Mouse (Mus musculus) layer of hippocampus, adult 18-20 months (tissue): ENCODE measurements at regions not wholly inside any gene's neighbourhood (a gene's known extent, or its start where the extent isn't known, plus 50 kb on each side); places are given as distances from the start of the nearest gene placed in this dataset.
"Not testable (repeated sequence)": the region's sequence is repeated elsewhere in the genome, so short reads cannot be mapped to it uniquely, and the experiment has no call there.

Experiments
- DNase-seq, 2 experiments: peaks; one replicate each; pipeline ENCODE4 v3.0.0; 2022; ENCODE audit warnings: low spot score in 2 of 2

GRCm38 (mm10) chr12:6638761-6639281 lies 1263.3 kb upstream of the Klhl29 start:
- DNase-seq: peak; percentile 77 to 91

- peak; percentile 13 to 35 for DNase-seq
Observed at GRCm38 (mm10) chr12:6637771-6638305, 1262.4 kb upstream of the Klhl29 start.

DNA sequence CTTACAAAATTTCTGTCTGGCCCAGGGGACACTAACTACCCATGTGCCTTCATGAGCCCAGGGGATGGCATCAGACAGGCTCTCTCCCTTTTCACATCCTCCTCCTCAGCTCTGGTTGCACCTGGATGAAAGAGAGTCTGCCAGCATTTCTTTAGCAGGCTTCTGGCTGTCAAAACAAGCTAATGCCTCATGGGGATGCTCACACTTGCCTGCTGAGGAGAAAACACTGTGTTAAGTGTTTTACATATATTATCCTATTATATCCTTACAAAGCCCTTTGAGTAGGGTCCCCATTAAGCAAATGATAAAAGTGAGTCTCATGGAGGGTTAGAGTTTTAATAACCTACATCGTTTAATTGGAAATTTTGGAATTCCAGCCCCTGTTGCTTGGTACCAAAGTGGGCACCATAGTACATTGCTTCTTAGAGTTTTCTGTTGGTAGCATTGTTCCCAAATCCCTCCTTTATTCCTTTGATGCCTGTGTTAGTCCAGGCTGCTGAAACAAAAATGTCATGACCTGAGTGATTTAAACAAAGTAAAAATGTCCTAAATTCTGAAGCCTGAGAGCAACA lies 1247.2 kb upstream of the Klhl29 start:
- DNase-seq: no peak

DNA sequence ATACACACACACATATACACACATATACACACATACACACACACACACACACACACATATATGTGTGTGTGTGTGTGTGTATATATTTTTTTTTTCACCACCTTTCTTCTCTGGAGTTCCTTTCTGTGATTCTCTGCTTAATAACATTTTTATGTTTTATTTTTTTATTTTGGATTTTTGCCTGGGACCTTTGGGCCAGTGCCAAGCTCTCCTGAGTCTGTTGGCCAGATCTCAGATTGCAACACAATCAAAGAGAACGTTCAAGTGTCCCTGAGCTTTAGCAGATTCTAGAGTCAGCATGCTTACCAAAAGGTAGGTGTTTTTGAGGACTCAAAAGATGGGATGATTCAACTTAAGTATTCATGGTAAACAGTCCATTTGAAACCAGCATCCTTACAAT lies 1225.6 kb upstream of the Klhl29 start:
- DNase-seq: no peak

GRCm38 (mm10) chr12:6595484-6595883 lies 1220.0 kb upstream of the Klhl29 start:
- not testable (repeated sequence) for DNase-seq

DNA sequence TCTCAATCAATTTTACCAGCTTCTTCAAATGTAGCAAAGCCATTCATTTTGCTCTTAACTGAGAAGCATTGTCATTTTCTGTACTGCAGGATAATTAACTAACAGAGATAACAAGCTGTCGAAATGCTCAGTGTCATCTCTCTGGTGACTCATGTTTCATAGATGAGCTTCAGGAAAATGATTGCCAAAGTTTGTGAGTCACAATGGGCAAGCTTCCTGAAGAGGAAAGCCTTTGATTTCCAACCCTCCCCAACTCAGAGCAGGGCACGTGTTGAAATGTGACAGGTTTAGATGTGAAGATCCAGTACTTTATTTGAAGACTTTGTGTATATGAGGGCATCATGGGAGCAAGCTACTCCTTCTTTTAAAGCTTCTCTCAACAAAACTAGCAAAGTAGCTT lies 1214.7 kb upstream of the Klhl29 start:
- peak; percentile 25 to 75 for DNase-seq

DNA sequence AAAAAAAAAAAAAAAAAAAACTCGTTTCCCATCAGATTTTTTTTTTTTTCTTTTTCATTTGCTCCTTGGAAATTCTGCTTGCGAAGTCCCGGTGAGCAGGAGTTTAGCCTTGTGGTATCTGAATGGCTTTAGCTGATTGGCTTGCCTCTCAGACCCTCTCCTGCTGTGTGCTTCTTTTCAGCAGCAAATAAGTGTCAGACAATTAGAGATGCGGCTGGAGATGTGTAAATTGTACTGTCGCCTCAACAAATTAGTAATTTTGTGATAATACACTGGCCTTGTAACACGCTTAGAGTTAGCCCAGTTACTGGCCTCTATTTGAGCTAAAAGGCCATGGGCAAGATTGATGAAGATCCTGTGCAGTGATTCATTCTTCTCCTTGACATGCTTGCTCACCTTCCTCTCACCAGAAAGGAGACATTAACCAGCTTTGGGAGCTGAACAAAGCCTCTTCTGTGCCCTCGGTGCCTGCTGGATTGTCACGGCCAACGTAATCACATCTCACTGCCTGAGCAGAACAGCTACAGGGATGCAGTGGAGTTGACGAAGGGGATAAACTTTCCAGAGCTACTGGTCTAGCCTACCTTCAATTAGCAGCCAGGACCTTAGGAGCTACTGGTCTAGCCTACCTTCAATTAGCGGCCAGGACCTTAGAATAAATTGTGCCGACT lies 1212.7 kb upstream of the Klhl29 start:
- DNase-seq: no peak

DNA sequence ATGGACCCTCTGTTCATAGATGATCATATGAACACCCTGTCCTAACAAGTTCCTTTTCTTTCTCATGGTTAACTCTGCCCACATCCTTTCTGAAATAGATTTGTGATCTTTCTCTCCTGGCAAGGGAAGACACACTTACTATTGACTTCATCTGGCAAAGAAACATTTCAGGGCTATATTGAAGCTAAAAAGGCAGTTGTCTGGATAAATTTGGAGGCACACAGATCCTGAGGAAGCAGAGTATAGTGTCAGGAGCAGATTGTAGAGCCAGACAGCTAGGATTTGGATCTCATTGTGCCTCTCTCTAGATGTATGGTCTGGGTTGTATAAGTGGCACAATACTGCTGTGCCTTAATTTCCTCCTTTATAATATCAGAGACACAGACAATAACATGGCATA lies 1204.7 kb upstream of the Klhl29 start:
- DNase-seq: peak in 1 of 2 experiments; percentile 19

DNA sequence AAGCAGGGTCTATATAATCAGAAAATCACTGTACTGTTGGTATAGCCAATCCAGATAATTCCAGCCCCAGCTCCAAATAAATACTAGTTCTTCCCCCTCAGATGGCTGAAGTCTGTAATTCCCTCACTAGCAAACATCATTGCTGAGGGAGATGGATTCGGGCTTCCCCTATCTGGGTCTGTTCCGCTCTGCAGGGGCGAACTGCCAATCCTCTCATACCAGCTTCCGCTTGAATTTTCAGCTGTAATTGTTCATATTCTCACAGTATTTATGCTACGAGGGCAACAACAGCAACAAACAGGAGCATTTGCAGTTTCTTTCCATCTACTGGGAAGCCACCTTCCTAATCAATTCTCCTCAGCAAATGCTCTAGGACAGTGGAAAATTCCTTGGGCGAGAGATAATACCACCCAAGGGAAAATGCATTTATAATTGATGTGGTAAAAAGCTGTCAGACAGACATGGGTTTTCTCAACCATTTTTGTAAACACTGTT lies 1201.4 kb upstream of the Klhl29 start:
- DNase-seq: peak in 1 of 2 experiments; percentile 23
